Mouse (Mus musculus): ENCODE measurements around the gene Btbd16.

Gene Btbd16

DNA sequence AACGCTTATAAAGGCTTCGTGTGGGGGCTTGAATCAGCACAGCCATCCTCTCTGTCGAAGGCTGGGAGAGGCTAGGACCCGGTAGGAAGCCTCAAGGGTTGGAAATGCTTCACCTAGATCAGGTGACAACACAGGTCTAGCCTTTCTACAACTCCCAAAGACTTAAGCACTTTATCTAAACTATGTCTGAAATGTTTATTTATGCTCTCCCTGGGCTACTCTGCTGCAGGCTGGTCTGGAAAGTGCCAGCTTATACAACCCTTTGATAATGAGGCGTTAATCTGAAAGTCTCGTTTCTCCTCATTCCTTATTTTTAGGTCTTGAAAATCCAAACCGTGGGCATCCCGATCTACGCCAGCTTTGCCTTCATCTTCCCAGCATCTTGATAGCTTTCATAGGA lies 50.1 kb downstream of the Btbd16 start:
- DNase-seq: no peak

GRCm38 (mm10) chr7:130826343-130826742 lies 52.5 kb downstream of the Btbd16 start:
- no peak for DNase-seq

GRCm38 (mm10) chr7:130827431-130827830 lies 53.6 kb downstream of the Btbd16 start:
- peak; percentile 64 to 71 for DNase-seq

- no peak for DNase-seq
Measured at GRCm38 (mm10) chr7:130827844-130828403, 54.1 kb downstream of the Btbd16 start.

GRCm38 (mm10) chr7:130828475-130828874 lies 54.6 kb downstream of the Btbd16 start:
- no peak for DNase-seq

- DNase-seq: no peak
Measured at GRCm38 (mm10) chr7:130831586-130831985, 57.7 kb downstream of the Btbd16 start.

- peak; percentile 56 to 77 for DNase-seq
Measured at GRCm38 (mm10) chr7:130834299-130834698, 60.4 kb downstream of the Btbd16 start.

- peak; percentile 39 to 47 for DNase-seq
Measured at GRCm38 (mm10) chr7:130834958-130835861, 61.3 kb downstream of the Btbd16 start.

DNA sequence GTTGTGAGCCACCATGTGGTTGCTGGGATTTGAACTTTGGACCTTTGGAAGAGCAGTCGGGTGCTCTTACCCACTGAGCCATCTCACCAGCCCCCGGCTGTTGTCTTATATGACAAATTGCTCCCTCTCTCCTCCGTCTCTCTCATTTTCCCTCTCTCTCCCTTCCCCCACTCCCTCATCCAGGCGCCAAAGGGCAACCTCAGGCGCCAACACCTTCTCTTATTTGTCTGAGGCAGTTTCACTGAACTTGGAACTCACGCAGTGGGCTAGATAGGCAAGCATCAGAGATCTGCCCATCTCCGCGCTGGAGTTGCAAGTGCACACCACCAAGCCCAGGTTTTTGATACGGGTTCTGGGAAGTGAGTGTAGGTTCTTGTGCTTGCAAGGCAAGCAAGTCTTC lies 62.2 kb downstream of the Btbd16 start:
- DNase-seq: no peak

DNA sequence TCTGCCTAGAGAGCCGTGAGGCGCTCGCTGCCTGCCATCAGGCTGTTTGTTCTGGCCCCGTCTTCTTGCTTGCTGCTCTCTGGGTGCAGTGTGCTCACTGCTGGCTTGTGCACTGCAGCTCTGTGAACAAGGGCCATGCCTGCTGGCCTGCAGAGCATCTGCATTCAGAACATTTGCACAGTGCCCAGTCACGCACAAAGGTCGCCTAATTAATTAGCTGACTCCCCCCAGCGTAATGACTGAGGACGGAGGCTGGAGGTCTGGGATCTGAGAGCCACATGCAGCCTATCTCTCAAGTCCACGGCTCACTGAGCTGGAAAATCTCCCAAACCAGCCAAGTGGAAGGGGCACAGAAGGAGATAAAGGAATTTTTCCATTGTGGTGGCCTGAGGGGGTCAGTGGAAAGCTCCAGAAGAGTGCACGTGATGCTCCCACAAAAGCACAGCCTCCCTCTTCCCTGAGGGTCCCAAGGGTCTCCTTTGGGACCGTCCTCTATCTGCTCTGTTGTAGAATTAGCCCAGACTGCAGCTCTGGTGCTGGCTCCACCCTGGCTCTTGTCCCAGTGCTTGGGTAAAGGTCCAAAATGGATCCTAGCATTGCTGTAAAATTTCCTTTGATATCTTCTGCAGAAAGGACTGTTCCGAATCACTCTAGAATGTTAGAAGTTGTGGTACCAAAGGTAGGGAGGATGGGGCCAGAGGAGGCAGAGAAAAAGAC lies 64.2 kb downstream of the Btbd16 start:
- peak; percentile 78 to 82 for DNase-seq

DNA sequence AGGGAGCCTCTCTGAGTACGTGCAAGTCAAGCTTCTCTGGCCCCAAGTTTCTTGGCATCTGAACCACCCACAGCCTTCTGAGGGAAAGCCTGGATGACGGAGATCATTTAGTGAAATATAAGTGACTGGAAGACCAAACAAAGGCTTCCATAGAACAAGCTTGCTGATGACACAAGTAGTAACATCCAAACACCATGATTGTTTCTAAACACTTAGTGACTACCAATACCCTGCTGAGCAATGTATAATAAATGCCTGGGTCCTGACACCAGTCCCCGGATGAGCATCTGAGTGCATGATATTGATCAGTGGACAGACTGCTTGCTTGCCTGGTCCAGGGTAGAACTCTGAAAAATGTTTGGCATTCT lies 64.8 kb downstream of the Btbd16 start:
- no peak for DNase-seq

DNA sequence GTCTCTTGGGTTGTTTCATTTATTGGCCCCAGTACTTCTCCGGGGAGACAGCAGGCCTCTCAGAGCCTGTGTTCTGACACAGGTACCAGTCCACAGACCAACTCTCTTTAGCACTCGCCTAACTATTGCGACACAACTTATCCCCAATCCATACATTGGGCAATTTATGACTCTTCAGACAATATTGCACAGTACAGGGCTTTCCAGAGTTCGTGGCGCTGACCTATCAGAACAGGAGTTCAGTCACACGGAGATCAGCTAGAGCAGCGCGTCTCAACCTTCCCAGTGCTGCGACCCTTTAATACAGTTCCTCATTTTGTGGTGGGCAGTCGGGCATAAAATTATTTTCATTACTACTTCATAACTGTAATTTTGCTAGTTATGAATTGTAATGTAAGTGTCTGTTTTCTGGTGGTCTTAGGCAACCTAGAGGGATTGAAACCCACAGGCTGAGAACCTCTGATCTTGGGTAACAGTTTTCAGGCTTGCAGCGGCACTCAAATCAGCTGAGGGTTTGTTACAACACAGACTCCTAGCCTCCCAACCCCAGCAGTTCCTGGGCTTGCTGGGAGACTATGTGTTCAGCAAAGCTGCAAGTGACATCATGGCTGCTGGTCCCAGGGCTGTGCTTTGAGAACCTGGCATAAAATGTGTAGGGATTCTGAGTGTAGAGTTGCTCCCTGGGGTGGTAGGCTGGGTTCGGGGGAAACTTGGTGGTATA lies 65.7 kb downstream of the Btbd16 start:
- no peak for DNase-seq

DNA sequence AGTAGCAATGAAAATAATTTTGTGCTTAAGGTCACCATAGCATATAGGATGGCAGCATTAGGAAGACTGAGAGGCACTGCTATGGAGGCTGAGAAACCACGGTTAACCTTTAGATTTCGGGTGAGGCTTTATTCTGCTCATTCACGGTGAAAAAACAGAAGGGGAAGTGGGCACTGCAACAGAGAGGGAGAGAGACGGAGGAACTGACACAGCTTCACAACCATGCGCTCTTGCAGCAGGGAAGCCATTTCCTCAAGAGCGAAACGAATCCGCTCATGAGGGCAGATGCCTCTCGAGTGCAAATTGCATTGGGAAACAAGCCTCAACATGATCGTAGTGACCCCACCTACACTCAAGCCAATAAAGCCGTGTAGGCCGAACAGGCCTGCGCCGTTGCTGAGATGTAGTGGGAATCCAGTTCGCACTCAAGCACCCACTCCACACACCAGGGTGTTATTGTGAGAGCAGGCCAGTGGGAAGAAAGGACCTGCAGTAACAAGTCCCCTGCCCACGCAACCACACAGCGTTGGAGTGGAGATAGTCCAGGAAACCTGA lies 73.4 kb downstream of the Btbd16 start:
- DNase-seq: no peak

DNA sequence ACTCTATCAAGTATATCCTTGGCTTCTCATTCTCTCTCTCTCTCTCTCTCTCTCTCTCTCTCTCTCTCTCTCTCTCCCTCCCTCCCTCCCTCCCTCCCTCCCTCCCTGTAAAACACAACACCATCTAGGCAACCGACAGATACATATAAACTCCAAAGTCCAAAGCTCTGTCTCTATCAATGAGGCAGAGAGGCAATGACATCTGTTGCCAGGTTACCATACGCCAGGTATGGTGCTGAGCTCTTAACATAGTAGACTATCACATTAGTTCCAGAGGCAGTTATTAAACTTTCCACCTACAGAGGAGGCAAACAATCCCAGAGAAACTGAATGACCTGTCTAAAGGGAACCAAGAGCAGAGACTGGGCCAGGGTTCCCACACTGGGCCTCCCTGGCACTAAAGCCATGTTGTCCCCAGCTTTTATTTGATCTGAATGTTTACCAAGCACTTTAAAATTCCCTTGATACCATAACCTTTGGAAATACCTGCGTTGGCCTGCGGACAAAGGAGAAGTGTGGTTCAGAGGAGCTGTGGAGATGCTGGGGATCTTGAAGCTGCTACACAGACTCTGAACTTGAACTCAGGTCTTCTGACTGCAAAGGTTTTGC lies 80.9 kb downstream of the Btbd16 start:
- DNase-seq: no peak

DNA sequence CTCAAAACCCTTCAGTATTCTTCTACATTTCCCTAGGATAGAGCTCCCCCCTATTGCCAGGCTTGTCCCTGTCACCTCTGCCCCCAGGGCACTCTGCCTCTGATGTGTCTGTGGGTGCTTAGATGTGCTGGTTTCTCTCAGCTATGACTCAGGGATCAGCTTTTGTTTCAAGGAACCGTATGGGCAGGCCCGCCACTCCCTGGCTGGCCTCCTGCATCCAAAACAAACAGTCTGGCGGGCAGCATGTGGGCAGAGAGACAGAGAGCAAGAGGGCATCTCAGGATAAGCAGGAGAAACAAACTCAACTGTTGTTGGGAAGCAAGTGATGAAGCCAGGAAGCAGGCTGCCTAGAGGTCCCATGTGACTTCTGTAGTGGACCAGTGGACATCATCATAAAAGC lies 81.8 kb downstream of the Btbd16 start:
- DNase-seq: peak; percentile 61 to 72

GRCm38 (mm10) chr7:130857973-130858372 lies 84.1 kb downstream of the Btbd16 start:
- DNase-seq: no peak

DNA sequence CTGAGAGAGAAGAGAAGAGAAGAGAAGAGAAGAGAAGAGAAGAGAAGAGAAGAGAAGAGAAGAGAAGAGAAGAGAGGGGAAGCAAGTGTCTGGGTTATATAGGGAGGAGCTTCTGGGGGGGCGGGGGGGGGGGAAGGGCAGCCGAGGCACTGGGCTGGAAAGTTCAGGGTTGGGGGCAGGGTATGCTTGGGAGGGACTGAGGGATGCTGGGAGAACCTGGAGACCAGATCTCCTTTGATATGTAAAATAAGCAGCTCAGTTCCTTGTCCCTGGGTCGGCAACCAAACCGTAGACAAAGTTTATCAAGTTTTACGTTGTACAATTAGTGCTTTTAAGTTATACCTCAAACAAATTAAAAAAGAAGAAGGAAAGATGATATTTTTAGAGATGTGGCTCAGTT lies 86.1 kb downstream of the Btbd16 start:
- DNase-seq: no peak

DNA sequence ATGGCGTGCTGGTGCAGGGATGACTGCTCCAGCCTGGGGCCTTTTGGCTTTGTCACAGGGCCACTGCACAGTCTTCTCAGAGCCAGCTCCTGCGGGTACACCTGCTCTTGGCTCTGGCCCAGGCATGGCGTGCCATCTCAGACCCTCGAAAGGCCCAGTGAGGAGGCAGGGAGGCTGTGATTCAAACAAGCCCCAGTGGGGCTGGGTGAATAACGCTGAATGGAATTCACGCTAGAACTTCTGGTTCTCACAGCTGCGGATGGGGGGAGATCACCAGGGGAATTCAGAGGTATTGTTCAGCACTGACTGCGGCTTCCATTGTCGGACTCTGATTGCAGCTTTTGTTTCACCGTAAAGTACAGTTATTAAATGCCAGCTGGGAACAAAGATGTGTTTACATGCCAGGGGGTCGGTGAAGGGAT lies 86.9 kb downstream of the Btbd16 start:
- no peak for DNase-seq

DNA sequence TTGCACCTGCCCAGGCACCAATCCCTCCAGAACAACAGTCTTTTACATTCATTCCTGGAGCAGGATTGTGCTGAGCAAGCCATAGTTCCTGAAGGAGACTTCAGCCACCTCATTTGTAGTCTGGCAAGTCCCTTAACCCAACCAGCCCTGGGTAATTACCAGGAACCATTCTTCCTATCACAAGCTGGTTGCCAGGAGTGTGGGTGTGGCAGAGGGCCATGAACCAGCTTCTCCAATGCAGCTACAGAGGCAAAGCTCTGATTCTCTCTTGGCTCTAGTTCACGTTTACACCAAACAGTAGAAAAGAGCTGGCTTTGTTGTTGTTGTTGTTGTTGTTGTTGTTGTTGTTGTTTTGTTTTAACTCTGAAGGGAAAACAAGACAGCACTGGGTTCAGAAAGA lies 88.6 kb downstream of the Btbd16 start:
- no peak for DNase-seq

DNA sequence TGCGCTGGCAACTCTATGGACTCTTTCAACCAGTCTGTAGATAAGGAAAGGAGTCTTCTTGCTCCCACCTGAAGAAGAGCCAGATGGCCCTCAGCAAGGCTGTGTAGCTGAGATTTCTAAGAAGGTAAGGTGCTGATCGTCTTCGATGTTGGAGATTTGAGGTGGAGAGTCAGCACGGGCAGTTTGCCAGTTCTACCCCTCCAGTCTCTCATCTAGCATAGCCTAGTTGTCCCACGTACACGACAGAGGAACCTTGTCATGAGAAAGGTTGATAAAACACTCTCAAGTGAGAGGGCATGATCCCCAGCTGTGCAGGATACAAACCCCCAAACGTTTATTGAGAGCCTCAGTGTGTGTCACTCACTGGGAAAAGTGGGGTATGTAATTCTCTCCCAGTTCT lies 90.8 kb downstream of the Btbd16 start:
- peak; percentile 30 to 35 for DNase-seq

DNA sequence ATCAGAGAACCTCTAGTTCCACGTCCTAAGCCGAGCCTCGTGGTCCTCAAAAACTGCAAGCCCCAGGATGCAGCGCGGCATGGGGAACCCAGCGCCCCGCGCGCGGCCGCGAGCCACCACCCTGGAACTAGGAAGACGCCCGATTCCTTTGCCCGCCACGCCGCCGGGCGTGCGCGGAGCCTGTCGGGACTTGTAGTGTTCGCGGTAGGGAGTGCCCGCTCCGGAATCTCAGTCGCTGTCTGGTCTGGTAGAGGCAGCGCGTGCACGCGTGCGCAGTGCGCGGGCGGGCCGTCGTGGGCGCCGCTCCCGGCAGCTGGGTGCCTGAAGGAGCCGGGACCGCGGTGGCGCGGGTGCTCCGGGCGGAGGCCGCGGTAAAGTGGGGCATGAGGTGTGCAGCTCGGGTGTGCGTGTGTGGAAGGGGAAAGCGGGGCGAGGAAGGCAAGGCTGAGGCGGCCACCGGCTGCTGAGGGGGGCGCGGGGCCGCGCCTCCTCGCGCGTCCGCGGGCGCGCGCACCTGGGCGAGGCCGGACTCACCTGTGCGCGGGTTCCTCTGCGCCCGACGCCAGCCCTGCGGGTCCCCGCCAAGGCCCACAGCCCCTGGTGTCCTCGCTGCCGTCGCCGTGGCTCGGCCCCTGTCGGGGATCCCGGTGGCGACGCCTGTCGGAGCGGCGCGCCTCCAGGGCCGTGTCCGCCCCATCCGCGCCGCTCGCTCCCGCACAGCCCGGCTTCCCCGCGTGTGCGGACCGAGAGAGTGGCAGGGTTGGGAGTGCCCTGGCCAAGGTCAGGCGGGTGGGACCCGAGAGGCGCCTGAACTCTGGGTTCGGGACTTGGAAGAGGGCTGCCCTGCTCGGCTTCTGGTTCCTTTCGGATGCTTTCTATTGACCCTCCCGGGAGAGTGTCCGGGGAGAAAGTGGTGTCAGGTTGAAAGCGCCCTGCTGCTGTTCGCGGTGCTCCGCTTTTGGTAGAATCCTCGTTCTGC lies 92.0 kb downstream of the Btbd16 start, which contains the start of gene Plekha1:
Gene Plekha1 (plus strand): TSS at position 144 of the 979 bp plus-strand sequence.
- peak; percentile 98 to 99 for DNase-seq

Measured in cerebellum, adult 18-20 months (tissue).